Mouse (Mus musculus): Measurements from ENCODE around the gene Dapl1. TPM values are rescaled to one million over a fixed set of nuclear protein-coding genes. Genes with fewer than 3 reads are reported as not detected.

Gene Dapl1
- 147 TPM for total RNA-seq (2023)

DNA sequence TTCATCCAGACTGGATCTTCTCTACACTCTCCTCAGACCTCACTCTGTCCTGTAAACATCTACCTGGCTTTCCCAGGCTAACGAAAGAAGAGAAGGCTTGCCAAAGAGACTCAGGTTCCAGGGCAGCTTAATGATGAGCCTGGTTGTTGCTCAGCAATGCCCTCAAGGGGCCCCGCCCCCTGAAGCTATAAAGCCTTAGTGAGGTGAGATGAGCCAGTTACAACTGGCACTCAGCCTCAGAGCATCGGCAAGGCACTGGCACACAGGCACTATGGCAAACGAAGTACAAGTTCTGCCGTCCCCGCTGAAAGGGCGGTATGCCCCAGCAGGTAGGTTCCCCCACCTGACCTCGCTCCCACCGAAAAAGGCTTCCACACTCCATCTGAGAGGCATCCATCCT is at the start of gene Dapl1:
Gene Dapl1 (plus strand): TSS at position 216 of the 400 bp plus-strand sequence.

Other genes starting within 250 kb of the Dapl1 start
- 28.3 TPM for gene Tanc1, start 127.4 kb downstream of the Dapl1 start, total RNA-seq (2023)